Mouse (Mus musculus) liver, embryonic 16.5 days (tissue): ENCODE data around the gene Vps53. TPM values are rescaled to one million over a fixed set of nuclear protein-coding genes. Genes with fewer than 3 reads are reported as not detected.

Source experiments
- ATAC-seq: fragments of 200-750 bp; cut with Nextera tagmentation; 2 replicates; pipeline ENCODE4 v1.8.0; 2017; ENCODE audit warnings: low read depth, mild to moderate bottlenecking, moderate number of reproducible peaks, moderate library complexity
- H3K27ac ChIP-seq: fragments of 300-500 bp; sonication (generic); 2 replicates; pipeline ENCODE4 v1.5.1; 2014; ENCODE audit warnings: mild to moderate bottlenecking, low read length
- H3K27me3 ChIP-seq: fragments of 300-500 bp; sonication (generic); 2 replicates; pipeline ENCODE4 v1.6.1; 2014; ENCODE audit warnings: low read depth, low read length, mixed read lengths; ENCODE audit not compliant: control insufficient read depth, insufficient read depth
- H3K36me3 ChIP-seq: fragments of 300-500 bp; sonication (generic); 2 replicates; pipeline ENCODE4 v1.6.1; 2014; ENCODE audit warnings: mild to moderate bottlenecking; ENCODE audit not compliant: control insufficient read depth, insufficient read depth
- H3K4me1 ChIP-seq: fragments of 300-500 bp; sonication (generic); 2 replicates; pipeline ENCODE4 v1.6.1; 2014; ENCODE audit warnings: low read depth, low read length, mixed read lengths; ENCODE audit not compliant: control insufficient read depth
- H3K4me2 ChIP-seq: fragments of 300-500 bp; sonication (generic); 2 replicates; pipeline ENCODE4 v1.6.1; 2014; ENCODE audit warnings: low read depth, low read length, mixed read lengths
- H3K4me3 ChIP-seq: fragments of 300-500 bp; sonication (generic); 2 replicates; pipeline ENCODE4 v1.5.1; 2014; ENCODE audit warnings: low read depth, mild to moderate bottlenecking, low read length
- H3K9ac ChIP-seq: fragments of 300-500 bp; sonication (generic); 2 replicates; pipeline ENCODE4 v1.6.1; 2014; ENCODE audit warnings: low read depth, low read length
- H3K9me3 ChIP-seq: fragments of 300-500 bp; sonication (generic); replicated peaks from 2 replicates; pipeline ENCODE4 v1.6.1; 2016; ENCODE audit warnings: low read length; ENCODE audit not compliant: control insufficient read depth
- WGBS: fragments of 180-500 bp; shearing (Covaris S2); extraction: QIAGEN DNeasy Blood & Tissue Kit; methylation state at CpG from one replicate; pipeline ENCODE4 v1.1.7; 2014; ENCODE audit not compliant: insufficient replicate concordance; 5-methylcytosine and 5-hydroxymethylcytosine counted together
- polyA plus RNA-seq: library from polyadenylated mRNA; unstranded; fragments of >200 nt; fragmentation: Nextera tagmentation; extraction: Ambion mirVana; gene quantifications from 2 replicates; pipeline ENCODE4 v1.2.1, GENCODE M21; 2015

Vps53 gene
- polyA plus RNA-seq, 1 experiment from 2014 or later, result 13.0 TPM

- WGBS, result 53% methylated on average over 5 of the region's 5 CpGs
- no peaks in the 10 kb centered on the region for H3K36me3 ChIP-seq
- no peak overlapping the region for H3K4me2 ChIP-seq
- no peak for ATAC-seq
- H3K4me1 ChIP-seq, result no peaks in the 10 kb centered on the region
- H3K9ac ChIP-seq, result no peak overlapping the region
- no peaks in the 10 kb centered on the region for H3K9me3 ChIP-seq
- H3K4me3 ChIP-seq, result no peak overlapping the region
- H3K27me3 ChIP-seq, result no peaks in the 10 kb centered on the region
- no peak overlapping the region for H3K27ac ChIP-seq
These were observed 26.1 kb downstream of the Vps53 start for GRCm38 (mm10) chr11:76153236-76153951.

- Histone ChIP-seq H3K9me3 (no peaks in the 10 kb centered on the region), H3K36me3 (no peaks in the 10 kb centered on the region), H3K27me3 (no peaks in the 10 kb centered on the region), H3K27ac (no peak overlapping the region), H3K4me1 (no peaks in the 10 kb centered on the region), H3K4me3 (no peak overlapping the region), H3K9ac (no peak overlapping the region), H3K4me2 (no peak overlapping the region)
- whole genome bisulfite sequencing, result 49% methylated on average over 4 of the region's 4 CpGs
- ATAC-seq, result no peak
These were observed 28.5 kb downstream of the Vps53 start for GRCm38 (mm10) chr11:76150980-76151379.

- Histone ChIP-seq H3K4me1 (no peaks in the 10 kb centered on the region), H3K27me3 (no peaks in the 10 kb centered on the region), H3K4me3 (no peak overlapping the region), H3K36me3 (no peaks in the 10 kb centered on the region), H3K27ac (no peak overlapping the region), H3K9ac (no peak overlapping the region), H3K4me2 (no peak overlapping the region), H3K9me3 (no peaks in the 10 kb centered on the region)
- WGBS, result 75% methylated on average over 8 of the region's 8 CpGs
- ATAC-seq, result no peak
These were observed 31.1 kb downstream of the Vps53 start for GRCm38 (mm10) chr11:76148055-76149008.

GRCm38 (mm10) chr11:76146187-76147010, 33.0 kb downstream of the Vps53 start:
- Histone ChIP-seq H3K27me3 (no peaks in the 10 kb centered on the region), H3K4me2 (no peak overlapping the region), H3K4me1 (no peaks in the 10 kb centered on the region), H3K36me3 (no peaks in the 10 kb centered on the region), H3K9ac (no peak overlapping the region), H3K4me3 (no peak overlapping the region), H3K27ac (no peak overlapping the region), H3K9me3 (no peaks in the 10 kb centered on the region)
- 80% methylated on average over 8 of the region's 8 CpGs for WGBS
- no peak for ATAC-seq

GRCm38 (mm10) chr11:76145169-76145568, 34.3 kb downstream of the Vps53 start:
- Histone ChIP-seq H3K36me3 (no peaks in the 10 kb centered on the region), H3K4me1 (no peaks in the 10 kb centered on the region), H3K9me3 (no peaks in the 10 kb centered on the region), H3K4me2 (no peak overlapping the region), H3K27ac (no peak overlapping the region), H3K27me3 (no peaks in the 10 kb centered on the region), H3K4me3 (no peak overlapping the region), H3K9ac (no peak overlapping the region)
- 75% methylated on average over 1 of the region's 1 CpGs for WGBS
- no peak for ATAC-seq

GRCm38 (mm10) chr11:76144386-76144785, 35.1 kb downstream of the Vps53 start:
- H3K9me3 ChIP-seq, result no peaks in the 10 kb centered on the region
- no peak for ATAC-seq
- H3K9ac ChIP-seq, result no peak overlapping the region
- no peaks in the 10 kb centered on the region for H3K27me3 ChIP-seq
- H3K4me3 ChIP-seq, result no peak overlapping the region
- H3K36me3 ChIP-seq, result no peaks in the 10 kb centered on the region
- no peaks in the 10 kb centered on the region for H3K4me1 ChIP-seq
- no peak overlapping the region for H3K27ac ChIP-seq
- no peak overlapping the region for H3K4me2 ChIP-seq
- 74% methylated on average over 8 of the region's 8 CpGs for WGBS

- H3K9ac ChIP-seq, result no peak overlapping the region
- no peak overlapping the region for H3K4me3 ChIP-seq
- H3K36me3 ChIP-seq, result peaks cover 6% of the 10 kb centered on the region
- H3K9me3 ChIP-seq, result no peaks in the 10 kb centered on the region
- H3K27me3 ChIP-seq, result no peaks in the 10 kb centered on the region
- H3K27ac ChIP-seq, result no peak overlapping the region
- H3K4me1 ChIP-seq, result no peaks in the 10 kb centered on the region
- 68% methylated on average over 3 of the region's 3 CpGs for WGBS
- ATAC-seq, result no peak
- H3K4me2 ChIP-seq, result no peak overlapping the region
These were observed 41.5 kb downstream of the Vps53 start for GRCm38 (mm10) chr11:76137996-76138395.

- peaks cover 6% of the 10 kb centered on the region for H3K36me3 ChIP-seq
These were observed 43.6 kb downstream of the Vps53 start for GRCm38 (mm10) chr11:76135641-76136437.

More at GRCm38 (mm10) chr11:76135641-76136437, 43.6 kb downstream of the Vps53 start:
- Histone ChIP-seq H3K4me1 (no peaks in the 10 kb centered on the region), H3K9ac (no peak overlapping the region), H3K4me3 (no peak overlapping the region), H3K27me3 (no peaks in the 10 kb centered on the region), H3K27ac (no peak overlapping the region), H3K9me3 (no peaks in the 10 kb centered on the region), H3K4me2 (no peak overlapping the region)
- WGBS, result 59% methylated on average over 7 of the region's 7 CpGs
- ATAC-seq, result no peak
